Mouse (Mus musculus): ENCODE data around the gene Yjefn3. TPM values are rescaled to one million over a fixed set of nuclear protein-coding genes. Genes with fewer than 3 reads are reported as not detected.

Gene Yjefn3
- polyA plus RNA-seq, 1 experiment from 2014 or later = 13.8 TPM

DNA sequence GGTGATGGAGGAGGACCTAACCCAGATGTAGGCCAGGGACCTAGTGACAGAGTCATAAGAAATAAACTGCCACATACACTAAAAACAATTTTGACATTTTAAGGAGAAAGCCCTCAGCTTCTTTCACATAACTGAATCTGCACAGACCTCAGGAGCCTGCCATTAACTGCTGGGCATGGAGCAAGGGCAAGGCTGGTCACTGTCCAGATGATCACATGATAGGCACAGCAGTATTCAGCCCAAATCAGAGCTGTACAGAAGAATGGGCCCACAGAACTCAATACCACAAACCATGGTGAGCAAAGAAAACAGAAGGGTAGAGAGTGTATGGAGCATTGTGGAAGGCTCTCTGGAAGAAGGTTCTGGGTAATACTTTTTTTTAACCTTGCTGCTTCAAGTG is 24.4 kb upstream of the Yjefn3 start:
- no peak overlapping the region for H3K4me3 ChIP-seq
- no peak for ATAC-seq (ENCODE audit: low FRiP score, low read depth)
- H3K27ac ChIP-seq (replicated peaks) = no peak overlapping the region
- H3K4me2 ChIP-seq = no peak overlapping the region
- H3K9me3 ChIP-seq = no peaks in the 10 kb centered on the region
- no peaks in the 10 kb centered on the region for H3K27me3 ChIP-seq
- no peak overlapping the region for H3K9ac ChIP-seq
- H3K36me3 ChIP-seq = no peaks in the 10 kb centered on the region
- H3K4me1 ChIP-seq (replicated peaks) = no peaks in the 10 kb centered on the region

DNA sequence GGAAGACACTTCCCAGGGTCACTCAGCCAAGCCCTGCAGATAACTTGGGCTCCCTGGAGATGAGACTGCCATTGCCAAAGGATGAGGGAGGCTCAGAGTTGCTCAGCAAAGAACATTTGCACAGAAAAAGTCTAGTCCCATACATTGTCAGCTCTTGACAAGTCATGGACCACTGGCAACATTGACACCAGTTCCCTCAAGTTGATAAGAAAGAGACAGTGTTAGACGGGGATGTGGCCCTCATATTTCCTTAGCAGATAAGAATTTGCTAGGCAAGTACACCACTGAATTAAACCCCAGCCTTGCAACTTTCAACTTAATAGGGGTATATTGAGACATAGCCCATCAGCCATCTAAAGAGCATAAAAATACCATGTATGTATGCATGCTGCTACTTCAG is 21.5 kb upstream of the Yjefn3 start:
- no peak overlapping the region for H3K27ac ChIP-seq (replicated peaks)
- H3K4me2 ChIP-seq = no peak overlapping the region
- no peaks in the 10 kb centered on the region for H3K9me3 ChIP-seq
- no peaks in the 10 kb centered on the region for H3K27me3 ChIP-seq
- no peak overlapping the region for H3K9ac ChIP-seq
- peaks cover 21% of the 10 kb centered on the region for H3K4me1 ChIP-seq (replicated peaks)
- H3K4me3 ChIP-seq = no peak overlapping the region
- WGBS = 85% methylated on average over 1 of the region's 1 CpGs
- ATAC-seq (ENCODE audit: low FRiP score, low read depth) = no peak
- H3K36me3 ChIP-seq = no peaks in the 10 kb centered on the region

DNA sequence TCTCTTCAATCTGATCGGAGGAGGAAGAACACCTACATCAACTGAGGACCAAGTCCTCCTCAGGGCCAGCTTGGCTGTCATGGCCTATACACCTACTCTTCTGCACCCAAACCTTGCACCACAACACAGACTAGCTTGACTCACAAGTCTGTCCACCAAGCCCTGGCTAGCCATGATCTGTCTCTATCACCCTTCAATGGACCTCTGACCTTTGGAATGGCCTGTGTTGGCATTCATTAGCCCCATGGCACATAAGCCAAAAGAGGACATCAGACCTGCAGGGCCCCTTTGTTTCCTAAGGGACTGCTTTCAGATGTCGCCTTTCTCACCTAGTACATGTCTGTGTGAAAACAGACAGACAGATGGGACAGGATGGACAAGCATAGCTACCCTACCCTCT is 18.6 kb upstream of the Yjefn3 start:
- Histone ChIP-seq H3K4me1 (replicated peaks) (peaks cover 21% of the 10 kb centered on the region), H3K4me2 (no peak overlapping the region), H3K27me3 (no peaks in the 10 kb centered on the region), H3K9ac (no peak overlapping the region), H3K9me3 (no peaks in the 10 kb centered on the region), H3K27ac (replicated peaks) (peak overlapping the region; percentile 68), H3K4me3 (no peak overlapping the region), H3K36me3 (0 out of 2 replicates have a peak, but pooled peaks cover 2% of the 10 kb centered on the region)
- WGBS = 88% methylated on average over 2 of the region's 2 CpGs
- ATAC-seq (ENCODE audit: low FRiP score, low read depth) = no peak

DNA sequence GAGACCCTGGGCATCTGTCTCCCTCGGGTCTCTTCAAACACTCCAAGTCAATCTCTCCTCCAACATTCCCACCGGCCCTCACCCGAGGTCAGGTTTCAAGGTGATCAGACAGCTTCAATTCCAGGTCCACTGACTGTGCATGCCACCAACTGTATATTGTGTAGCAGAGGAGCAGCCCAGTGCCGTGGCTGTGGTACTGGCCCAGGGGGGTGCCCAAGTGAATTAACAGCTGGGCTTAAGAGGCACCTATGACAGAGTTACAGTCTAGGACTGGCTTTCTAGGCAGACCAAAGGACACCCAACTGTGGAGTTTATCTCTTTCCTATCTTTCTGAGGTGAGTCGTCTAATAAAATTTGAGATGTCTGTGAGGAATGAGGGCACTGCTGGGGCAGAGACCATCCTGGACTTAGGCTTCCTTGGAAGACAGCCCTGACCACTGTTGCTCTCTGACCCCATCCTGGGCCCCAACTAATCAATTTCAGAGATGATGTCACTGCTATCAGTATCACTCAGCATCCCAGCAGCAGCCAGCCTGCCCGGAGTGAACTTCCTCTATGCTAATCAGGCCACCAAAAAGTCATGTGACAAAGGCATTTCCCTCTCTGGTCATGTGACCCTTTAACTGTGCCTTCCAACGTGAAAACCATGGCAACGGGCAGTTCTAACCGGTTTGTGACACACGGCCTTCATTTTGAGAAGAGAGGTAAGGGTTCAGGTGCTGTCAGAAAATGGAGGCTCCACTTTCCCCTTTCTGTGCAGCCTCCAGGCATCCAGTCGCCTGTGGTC is 17.6 kb upstream of the Yjefn3 start:
- 49% methylated on average over 11 of the region's 11 CpGs for WGBS
- Histone ChIP-seq H3K27me3 (no peaks in the 10 kb centered on the region), H3K36me3 (0 out of 2 replicates have a peak, but pooled peaks cover 2% of the 10 kb centered on the region), H3K4me2 (0 out of 2 replicates have a peak overlapping the region, but pooled peaks have one; percentile 1), H3K9ac (no peak overlapping the region), H3K27ac (replicated peaks) (peak overlapping the region; percentile 68), H3K4me1 (replicated peaks) (peaks cover 21% of the 10 kb centered on the region), H3K9me3 (no peaks in the 10 kb centered on the region), H3K4me3 (no peak overlapping the region)
- ATAC-seq (ENCODE audit: low FRiP score, low read depth) = peak; percentile 51

DNA sequence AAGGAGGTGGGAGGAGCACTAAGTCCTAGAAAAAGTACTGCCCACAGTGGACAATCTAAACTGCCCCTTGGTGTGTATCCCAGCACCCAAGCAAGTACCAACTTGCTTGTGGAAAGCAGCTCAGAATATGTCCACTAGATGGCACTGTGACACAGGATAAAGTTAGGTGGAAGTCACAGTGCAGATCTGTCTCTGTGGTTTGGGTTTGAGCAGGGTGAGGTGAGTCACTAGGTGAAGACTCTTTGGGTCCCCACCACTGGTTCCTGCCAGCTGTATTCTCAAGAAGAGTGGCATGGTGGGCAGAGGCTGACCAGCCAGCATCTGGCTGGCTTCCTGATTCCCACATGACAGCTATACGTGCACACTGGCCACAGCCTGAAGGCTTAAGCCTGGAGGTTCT is 16.5 kb upstream of the Yjefn3 start:
- WGBS = 74% methylated on average over 1 of the region's 1 CpGs
- no peak overlapping the region for H3K4me3 ChIP-seq
- H3K9me3 ChIP-seq = no peaks in the 10 kb centered on the region
- H3K9ac ChIP-seq = no peak overlapping the region
- no peak overlapping the region for H3K4me2 ChIP-seq
- peak; percentile 57 for ATAC-seq (ENCODE audit: low FRiP score, low read depth)
- peaks cover 21% of the 10 kb centered on the region for H3K4me1 ChIP-seq (replicated peaks)
- no peak overlapping the region for H3K27ac ChIP-seq (replicated peaks)
- H3K27me3 ChIP-seq = no peaks in the 10 kb centered on the region
- peaks cover 7% of the 10 kb centered on the region for H3K36me3 ChIP-seq

DNA sequence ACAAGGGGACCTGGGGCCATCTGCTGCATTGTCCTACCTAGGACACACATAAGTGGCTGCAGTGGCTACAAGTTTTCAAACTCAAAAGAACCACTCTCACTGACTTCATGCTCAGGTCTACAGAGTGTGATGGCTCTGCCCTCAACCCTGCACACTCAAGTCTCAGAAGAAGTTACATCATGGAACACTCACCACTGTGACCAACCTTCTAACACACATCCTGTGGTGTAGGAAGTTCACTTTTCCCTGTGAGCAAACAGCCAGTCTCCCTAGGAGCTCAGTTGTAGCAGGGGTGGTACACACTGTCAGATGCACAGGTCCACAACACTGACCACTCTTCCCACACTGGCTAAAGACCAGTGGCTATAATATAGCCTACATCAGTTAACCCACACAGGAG is 16.0 kb upstream of the Yjefn3 start:
- Histone ChIP-seq H3K27ac (replicated peaks) (no peak overlapping the region), H3K27me3 (no peaks in the 10 kb centered on the region), H3K4me1 (replicated peaks) (peaks cover 21% of the 10 kb centered on the region), H3K36me3 (peaks cover 11% of the 10 kb centered on the region), H3K4me2 (no peak overlapping the region), H3K4me3 (no peak overlapping the region), H3K9me3 (no peaks in the 10 kb centered on the region), H3K9ac (no peak overlapping the region)
- ATAC-seq (ENCODE audit: low FRiP score, low read depth) = no peak

DNA sequence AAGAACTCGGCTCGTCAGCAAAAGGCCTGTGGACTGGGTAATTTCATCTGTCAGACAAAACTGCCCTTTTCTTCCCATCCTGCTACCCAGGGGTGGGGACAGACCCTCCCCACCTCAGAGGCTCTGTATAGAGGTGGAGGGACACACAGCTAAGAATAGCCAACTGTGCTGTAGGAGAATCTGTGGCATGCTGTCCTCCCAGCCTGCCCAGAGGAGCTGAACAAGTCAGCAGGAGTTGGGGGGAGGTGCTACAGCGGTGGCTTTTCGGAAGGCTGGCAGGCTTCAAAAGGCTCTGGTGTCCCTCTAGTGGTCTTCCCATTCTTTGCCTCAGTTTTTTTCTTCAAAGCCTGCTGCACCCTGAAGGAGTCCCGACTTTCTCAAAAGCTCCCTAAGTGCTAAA is 13.2 kb upstream of the Yjefn3 start:
- H3K4me3 ChIP-seq = no peak overlapping the region
- no peaks in the 10 kb centered on the region for H3K9me3 ChIP-seq
- no peak overlapping the region for H3K4me2 ChIP-seq
- no peak overlapping the region for H3K9ac ChIP-seq
- peaks cover 13% of the 10 kb centered on the region for H3K4me1 ChIP-seq (replicated peaks)
- ATAC-seq (ENCODE audit: low FRiP score, low read depth) = no peak
- H3K27ac ChIP-seq (replicated peaks) = no peak overlapping the region
- 42% methylated on average over 5 of the region's 5 CpGs for WGBS
- H3K36me3 ChIP-seq = peaks cover 22% of the 10 kb centered on the region
- no peaks in the 10 kb centered on the region for H3K27me3 ChIP-seq

DNA sequence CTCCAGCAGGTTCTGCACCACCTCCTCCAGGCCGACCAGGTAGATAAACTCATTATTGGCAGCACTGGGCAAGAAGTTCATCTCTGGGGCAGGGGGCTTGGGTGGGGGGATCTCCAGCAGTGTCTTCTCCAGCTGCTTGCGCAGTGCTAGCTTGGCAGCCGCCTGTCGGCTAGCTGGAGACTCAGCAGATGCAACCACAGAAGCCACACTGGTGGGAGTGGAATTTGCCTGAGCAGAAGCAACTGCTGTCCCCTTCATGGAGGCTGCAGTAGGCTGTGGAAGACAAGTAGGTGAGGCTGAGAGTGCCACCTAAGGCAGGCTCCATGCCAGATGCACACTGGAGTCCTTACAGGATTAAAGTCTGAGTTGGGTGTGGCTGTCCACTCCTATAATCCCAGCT is 12.0 kb upstream of the Yjefn3 start:
- Histone ChIP-seq H3K36me3 (peaks cover 30% of the 10 kb centered on the region), H3K27me3 (no peaks in the 10 kb centered on the region), H3K4me2 (no peak overlapping the region), H3K9me3 (no peaks in the 10 kb centered on the region), H3K9ac (no peak overlapping the region), H3K4me1 (replicated peaks) (peaks cover 3% of the 10 kb centered on the region), H3K4me3 (no peak overlapping the region), H3K27ac (replicated peaks) (no peak overlapping the region)
- 90% methylated on average over 4 of the region's 4 CpGs for WGBS
- ATAC-seq (ENCODE audit: low FRiP score, low read depth) = no peak

DNA sequence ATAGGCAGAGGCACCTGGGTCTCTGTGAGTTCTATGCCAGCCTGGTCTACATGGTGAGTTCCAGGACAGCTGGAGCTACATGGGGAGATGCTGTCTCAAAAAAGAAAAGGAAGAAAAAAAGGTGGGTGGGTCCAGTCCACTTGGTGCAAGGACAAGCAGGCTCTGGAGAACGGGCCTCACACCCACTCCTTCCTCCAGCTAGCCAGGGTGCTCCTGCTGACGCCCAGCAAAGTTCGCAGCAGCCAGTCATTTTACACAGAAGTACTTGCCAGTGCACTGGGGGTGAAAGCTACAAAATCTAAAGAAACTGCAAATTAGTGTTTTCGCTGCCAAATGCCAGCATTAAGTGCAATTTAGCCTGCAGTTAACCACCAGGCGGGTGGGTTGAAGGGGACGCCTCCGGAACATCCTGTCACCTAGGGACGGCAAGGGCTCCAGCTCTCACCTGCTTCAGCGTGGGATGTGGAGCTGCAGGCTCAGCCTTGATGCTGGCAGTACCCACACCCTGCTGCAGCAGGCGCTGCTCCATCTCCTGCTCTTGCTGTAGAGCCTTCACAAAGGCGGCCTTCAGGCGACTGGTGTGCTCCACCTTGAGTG is 10.1 kb upstream of the Yjefn3 start:
- Histone ChIP-seq H3K27ac (replicated peaks) (no peak overlapping the region), H3K4me1 (replicated peaks) (no peaks in the 10 kb centered on the region), H3K9me3 (no peaks in the 10 kb centered on the region), H3K9ac (no peak overlapping the region), H3K4me2 (no peak overlapping the region), H3K27me3 (no peaks in the 10 kb centered on the region), H3K36me3 (peaks cover 32% of the 10 kb centered on the region), H3K4me3 (no peak overlapping the region)
- ATAC-seq (ENCODE audit: low FRiP score, low read depth) = no peak
- 87% methylated on average over 12 of the region's 12 CpGs for WGBS

DNA sequence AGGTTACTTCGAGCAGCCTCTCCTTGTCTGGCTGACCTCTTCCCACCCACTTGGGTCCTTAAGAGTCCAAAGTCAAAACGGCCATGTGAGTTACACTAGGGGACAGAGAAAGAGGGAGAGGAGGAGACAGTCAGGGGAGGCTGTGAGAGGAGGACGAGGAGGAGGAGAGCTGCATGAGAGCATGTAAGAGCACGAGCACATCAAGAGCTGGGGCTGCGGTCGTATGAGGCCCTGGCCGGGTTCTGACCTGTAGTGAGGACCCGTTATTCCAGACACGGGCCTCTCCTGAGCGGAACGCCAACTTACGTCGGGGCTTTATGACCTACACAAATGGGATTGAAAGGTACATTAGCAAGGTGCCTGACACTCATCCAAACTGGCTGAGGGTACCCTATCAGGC is 9.4 kb upstream of the Yjefn3 start:
- Histone ChIP-seq H3K27ac (replicated peaks) (no peak overlapping the region), H3K27me3 (no peaks in the 10 kb centered on the region), H3K4me2 (no peak overlapping the region), H3K4me1 (replicated peaks) (no peaks in the 10 kb centered on the region), H3K9ac (no peak overlapping the region), H3K4me3 (no peak overlapping the region), H3K9me3 (no peaks in the 10 kb centered on the region), H3K36me3 (peaks cover 32% of the 10 kb centered on the region)
- no peak for ATAC-seq (ENCODE audit: low FRiP score, low read depth)
- WGBS = 94% methylated on average over 13 of the region's 13 CpGs

DNA sequence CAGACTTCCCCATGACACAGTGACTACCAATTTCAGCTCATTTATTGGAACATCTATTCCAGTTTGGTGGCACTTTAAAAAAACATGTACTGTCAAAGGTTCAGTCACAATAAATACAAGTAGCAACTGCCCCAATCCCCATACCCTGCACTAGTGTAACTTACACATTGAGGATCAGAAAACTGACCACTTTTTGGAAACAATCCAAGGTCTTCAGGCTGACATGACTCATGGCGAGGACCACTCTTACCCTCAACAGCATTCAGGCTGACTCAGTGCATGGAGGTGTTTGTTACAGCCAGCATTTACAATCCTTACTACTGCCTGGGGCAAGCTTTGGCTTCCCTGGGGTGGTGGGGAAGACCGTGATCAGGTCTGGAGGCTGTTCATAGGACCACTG is 4.6 kb upstream of the Yjefn3 start:
- Histone ChIP-seq H3K9me3 (no peaks in the 10 kb centered on the region), H3K27ac (replicated peaks) (no peak overlapping the region), H3K27me3 (no peaks in the 10 kb centered on the region), H3K9ac (no peak overlapping the region), H3K4me3 (no peak overlapping the region), H3K4me1 (replicated peaks) (peaks cover 19% of the 10 kb centered on the region), H3K4me2 (no peak overlapping the region), H3K36me3 (peaks cover 17% of the 10 kb centered on the region; the same call in 1 of the 2 replicates)
- 93% methylated on average over 2 of the region's 2 CpGs for WGBS
- ATAC-seq (ENCODE audit: low FRiP score, low read depth) = no peak

DNA sequence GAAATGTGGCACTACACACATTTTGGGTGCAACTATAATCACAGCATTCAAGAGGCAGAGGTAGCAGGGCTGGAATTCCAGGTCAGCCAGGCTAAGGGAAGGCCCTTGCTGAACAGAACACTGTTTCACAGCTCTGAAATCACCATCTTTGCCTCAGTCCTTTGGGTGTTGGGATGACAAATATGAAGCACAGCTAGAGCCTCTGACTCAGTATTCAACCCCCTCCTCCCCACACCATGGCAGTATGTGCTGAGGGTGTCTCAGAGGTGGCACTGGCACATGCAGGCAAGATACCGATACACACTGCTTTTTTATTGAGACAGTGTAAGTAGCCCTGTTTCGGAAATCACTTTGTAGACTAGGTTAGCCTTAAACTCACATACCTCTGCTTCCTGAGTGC is 3.7 kb upstream of the Yjefn3 start:
- Histone ChIP-seq H3K27ac (replicated peaks) (no peak overlapping the region), H3K9me3 (no peaks in the 10 kb centered on the region), H3K9ac (no peak overlapping the region), H3K4me1 (replicated peaks) (peaks cover 24% of the 10 kb centered on the region), H3K36me3 (peaks cover 13% of the 10 kb centered on the region; the same call in 1 of the 2 replicates), H3K4me3 (no peak overlapping the region), H3K27me3 (no peaks in the 10 kb centered on the region), H3K4me2 (no peak overlapping the region)
- 85% methylated on average over 2 of the region's 2 CpGs for WGBS
- ATAC-seq (ENCODE audit: low FRiP score, low read depth) = no peak

All from hindbrain, embryonic 15.5 days (tissue).